Mouse (Mus musculus) layer of hippocampus, adult 9-10 months (tissue): ENCODE data around the gene Olfr814.
"Not testable (repeated sequence)": the region's sequence is repeated elsewhere in the genome, so short reads cannot be mapped to it uniquely, and the experiment has no call there.

ENCODE experiments used
- DNase-seq: peaks from one replicate; pipeline ENCODE4 v3.0.0; 2022; ENCODE audit warnings: low spot score

The Olfr814 gene

DNA sequence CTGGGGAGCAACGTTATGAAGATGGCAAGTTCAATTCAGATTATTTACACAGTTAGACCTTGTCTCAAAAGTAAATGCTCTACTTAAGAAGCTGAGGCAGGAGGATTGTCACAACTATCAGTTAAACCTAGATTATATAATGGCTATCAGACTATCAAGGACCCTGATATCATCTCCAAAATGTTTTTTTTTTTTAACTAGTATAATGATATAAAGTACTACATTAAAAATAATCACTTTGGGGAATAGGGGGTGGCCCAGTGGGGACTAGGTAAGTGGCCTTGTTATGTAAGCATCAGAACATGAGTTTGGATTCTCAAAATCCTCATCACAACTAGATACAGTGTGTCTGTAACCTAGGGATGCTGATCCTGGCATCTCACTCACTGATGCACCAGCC, at the start of gene Olfr814:
Olfr814 (minus strand) TSS at position 101 of the 400 bp plus-strand sequence.
- not testable (repeated sequence) for DNase-seq

DNA sequence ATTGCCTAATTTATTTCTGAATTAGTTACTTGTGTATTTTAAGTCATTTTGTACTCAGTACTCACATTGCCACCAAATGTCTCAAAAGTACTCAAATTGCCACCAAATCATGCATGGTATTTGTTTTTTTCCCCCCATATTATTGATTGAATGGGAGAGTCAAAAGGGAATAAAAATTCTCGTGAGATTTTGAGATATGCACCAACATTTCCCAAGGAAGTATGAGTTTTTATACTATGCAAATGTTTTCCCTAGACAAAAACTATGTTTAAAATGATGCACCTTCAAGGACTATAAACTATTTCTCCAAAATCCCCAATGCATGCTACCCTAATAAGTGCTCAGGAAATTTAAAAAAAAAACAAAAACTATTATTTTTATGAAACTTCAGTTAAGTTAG, 35.8 kb upstream of the Olfr814 start, which contains the start of gene Olfr816:
Olfr816 (minus strand) TSS at position 101 of the 400 bp plus-strand sequence.
- DNase-seq = no peak

DNA sequence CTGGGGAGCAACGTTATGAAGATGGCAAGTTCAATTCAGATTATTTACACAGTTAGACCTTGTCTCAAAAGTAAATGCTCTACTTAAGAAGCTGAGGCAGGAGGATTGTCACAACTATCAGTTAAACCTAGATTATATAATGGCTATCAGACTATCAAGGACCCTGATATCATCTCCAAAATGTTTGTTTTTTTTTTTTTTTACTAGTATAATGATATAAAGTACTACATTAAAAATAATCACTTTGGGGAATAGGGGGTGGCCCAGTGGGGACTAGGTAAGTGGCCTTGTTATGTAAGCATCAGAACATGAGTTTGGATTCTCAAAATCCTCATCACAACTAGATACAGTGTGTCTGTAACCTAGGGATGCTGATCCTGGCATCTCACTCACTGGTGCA, 26.1 kb upstream of the Olfr814 start, which contains the start of gene Olfr815:
Olfr815 (minus strand) TSS at position 101 of the 400 bp plus-strand sequence.
- DNase-seq = not testable (repeated sequence)

DNA sequence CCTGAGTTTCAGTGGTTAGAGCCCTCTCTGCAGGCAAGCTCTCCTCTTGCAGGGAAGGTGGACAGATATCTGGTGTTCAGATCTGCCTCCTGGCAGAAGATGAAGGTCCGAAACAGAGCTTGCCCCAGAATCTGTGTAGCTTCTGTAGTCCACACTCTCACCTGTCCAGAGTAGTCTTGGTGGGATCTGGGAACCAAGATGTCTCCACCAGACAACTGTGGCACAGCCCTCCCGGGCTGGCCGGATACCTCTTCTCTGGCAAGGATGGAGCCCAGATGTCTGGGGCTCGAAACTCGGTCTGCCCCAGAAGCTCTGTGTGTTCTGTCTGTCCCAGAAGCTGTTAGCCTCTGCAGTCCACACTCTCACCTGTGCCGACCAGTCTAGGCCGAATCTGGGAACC, 6.3 kb upstream of the Olfr814 start:
- DNase-seq = no peak

DNA sequence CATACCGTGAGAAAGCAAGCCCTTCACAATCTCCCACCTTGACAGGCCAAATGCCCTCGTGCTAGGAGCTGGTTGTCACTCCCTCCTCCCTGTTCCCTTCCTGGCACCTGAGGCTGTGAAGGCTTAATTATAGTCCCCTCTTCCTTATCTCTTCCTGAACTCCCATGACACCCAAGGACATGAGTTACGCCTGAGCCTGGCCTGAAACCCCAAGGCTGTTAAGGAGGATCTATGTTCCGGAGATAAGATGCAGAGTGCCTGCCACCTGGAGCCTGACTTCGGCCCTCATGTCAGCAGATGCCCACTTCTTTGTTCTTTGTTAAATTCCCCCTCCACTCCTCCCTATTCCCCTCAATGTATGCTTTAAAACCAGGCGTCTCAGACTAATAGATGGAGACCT, 5.8 kb upstream of the Olfr814 start:
- DNase-seq = not testable (repeated sequence)

DNA sequence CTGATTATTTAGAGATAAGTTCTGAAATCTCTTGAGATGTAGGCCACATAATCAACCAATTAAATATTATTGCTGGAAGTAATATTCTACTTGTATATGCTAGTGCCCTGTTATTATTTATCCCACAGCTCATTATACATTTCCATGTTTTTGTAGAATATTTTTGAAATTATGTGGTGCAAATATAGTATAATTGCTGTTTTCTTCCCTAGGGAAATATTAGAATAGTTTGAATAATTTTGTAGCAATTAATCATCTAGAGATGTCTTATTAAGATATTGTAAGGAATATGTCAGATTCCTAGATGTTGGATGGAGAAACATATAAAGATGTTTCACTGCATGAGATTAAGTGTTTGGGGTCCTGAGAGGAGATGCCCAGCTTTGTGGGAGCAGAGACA, 24.6 kb downstream of the Olfr814 start, which contains the start of gene Olfr813:
Olfr813 (plus strand) TSS at position 301 of the 400 bp plus-strand sequence.
- DNase-seq = no peak

- no peak for DNase-seq
Measured at GRCm38 (mm10) chr10:129847343-129847742, 32.3 kb downstream of the Olfr814 start.

DNA sequence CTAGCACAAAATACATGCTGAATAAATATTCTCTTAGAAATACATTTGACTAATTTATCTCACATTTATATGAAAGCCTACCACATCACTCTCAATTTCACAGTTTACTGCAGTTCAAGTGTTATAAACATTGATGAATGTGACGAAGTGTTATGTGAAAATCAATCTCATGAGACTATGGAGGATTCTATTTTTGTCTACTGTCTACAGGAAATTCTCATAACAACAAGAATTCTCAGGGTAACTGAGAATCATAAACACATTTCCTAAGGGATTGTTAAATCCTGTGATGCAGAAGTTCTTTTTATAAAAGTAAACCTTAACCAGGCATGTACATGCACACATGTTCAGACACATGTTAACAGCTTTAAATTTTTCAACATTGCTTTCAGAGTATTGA, 33.7 kb downstream of the Olfr814 start, which contains the start of gene Olfr812:
Olfr812 (minus strand) TSS at position 101 of the 400 bp plus-strand sequence.
- no peak for DNase-seq
